Mouse (Mus musculus): ENCODE measurements around the gene Ing5.

- TF ChIP-seq CTCF (IDR thresholded peaks at IDR 0.05; ENCODE audit: control insufficient read depth, insufficient read depth, insufficient read length) (no peak), MYOD1 (IDR thresholded peaks at IDR 0.05; ENCODE audit: control insufficient read depth, insufficient read length, low read depth) (no peak), USF1 (IDR thresholded peaks at IDR 0.05; ENCODE audit: low read depth) (no peak)
These were observed 14.2 kb downstream of the Ing5 start for GRCm38 (mm10) chr1:93817823-93818532.
